Mouse (Mus musculus) CD4-positive, CD25-positive, alpha-beta regulatory T cell, adult 4 months (primary cell): Measurements from ENCODE around the gene Gm20388. TPM values are rescaled to one million over a fixed set of nuclear protein-coding genes. Genes with fewer than 3 reads are reported as not detected.

Source experiments
- ATAC-seq: one replicate; pipeline ENCODE4 v1.8.0; 2017
- polyA plus RNA-seq, 2 experiments: library from polyadenylated mRNA; unstranded; fragments of 100-300 nt; shearing (Covaris generic); gene quantifications; one replicate each; pipeline ENCODE4 v1.2.1; 2017

Gene Gm20388
- polyA plus RNA-seq, 2 experiments from 2014 or later, result 10.7 to 12.8 TPM

- no peak for ATAC-seq
Measured at GRCm38 (mm10) chr8:122020050-122020771, 2109.6 kb downstream of the Gm20388 start.

GRCm38 (mm10) chr8:122021725-122022124 lies 2111.1 kb downstream of the Gm20388 start:
- ATAC-seq, result no peak

DNA sequence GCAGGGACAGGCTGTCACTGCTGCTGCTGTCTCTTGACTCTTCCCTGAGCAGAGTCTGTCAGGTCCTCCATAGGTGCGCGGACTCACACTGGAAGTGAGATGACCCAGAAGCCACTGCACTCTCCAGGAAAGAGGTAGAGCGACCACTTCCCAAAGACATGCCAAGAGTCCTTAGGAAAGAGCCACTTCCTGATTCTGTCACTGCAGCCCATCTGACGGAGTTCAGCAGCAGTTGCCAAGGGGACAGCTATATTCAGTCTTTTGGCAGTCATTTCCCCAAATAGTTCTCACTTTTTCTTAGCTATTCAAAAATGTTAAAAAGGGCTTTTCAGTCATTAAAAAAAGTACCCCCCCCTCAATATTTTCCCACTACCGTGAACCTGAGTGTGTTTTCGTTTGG lies 2111.6 kb downstream of the Gm20388 start:
- no peak for ATAC-seq

DNA sequence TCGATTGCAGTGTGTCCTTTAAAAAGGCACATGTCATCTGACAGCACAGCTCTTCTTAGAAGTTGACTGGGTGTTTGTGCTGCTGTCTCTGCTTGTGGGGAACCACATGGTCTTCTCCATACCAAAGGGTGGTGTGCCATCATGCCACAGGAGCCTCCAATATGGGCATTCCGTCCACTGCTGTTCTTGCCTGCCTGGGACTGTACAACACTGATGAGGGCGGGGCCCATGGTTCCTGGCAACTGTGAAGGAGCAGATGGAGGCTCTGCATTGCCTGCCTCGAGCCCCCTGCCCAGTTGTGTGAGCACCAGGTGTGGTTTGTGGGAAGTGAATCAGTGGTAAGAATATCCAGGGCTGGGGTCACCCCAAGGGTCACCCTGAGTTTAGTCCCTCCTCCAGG lies 2112.1 kb downstream of the Gm20388 start:
- no peak for ATAC-seq

DNA sequence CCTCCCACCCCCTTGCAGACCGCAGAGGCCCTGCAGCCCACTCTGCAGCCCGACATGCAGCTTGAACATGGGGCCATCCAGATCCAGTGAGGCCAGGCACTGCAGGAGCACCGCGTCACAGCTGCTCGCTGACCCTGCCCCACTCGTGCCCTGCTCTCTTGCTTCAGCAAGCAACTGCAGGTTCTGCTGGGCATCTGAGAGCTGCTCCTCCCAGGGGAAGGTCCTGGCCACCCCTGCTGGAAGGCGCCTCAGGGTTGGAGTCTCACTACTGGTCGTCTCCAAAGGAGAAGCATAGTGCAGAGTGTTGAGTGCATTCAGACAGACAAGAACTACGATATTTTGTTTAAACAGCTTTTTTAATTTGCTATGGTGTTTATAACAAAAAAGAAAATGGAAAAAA lies 2114.9 kb downstream of the Gm20388 start:
- no peak for ATAC-seq

GRCm38 (mm10) chr8:122028116-122028515 lies 2117.5 kb downstream of the Gm20388 start:
- no peak for ATAC-seq

DNA sequence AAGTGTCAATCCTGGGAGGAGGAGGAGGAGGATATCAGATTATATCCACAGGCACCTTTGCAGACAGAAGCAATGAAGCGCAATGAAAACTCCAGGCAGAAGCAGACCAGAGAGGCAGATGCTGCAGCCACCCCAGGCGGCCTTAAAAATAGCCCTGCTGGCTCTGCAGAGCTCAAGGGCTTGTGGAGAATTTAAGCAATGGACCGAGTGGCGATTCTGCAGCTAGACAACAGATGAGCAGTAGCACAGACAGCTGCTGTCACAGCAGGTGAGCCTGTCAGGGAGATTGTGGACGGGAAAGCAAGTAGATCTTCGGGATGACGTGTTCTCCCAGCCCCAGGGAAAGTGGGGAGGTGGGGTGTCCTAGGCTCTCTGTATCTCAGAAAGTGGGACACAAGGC lies 2120.3 kb downstream of the Gm20388 start:
- no peak for ATAC-seq

- ATAC-seq, result no peak
Measured at GRCm38 (mm10) chr8:122032741-122033140, 2122.1 kb downstream of the Gm20388 start.

DNA sequence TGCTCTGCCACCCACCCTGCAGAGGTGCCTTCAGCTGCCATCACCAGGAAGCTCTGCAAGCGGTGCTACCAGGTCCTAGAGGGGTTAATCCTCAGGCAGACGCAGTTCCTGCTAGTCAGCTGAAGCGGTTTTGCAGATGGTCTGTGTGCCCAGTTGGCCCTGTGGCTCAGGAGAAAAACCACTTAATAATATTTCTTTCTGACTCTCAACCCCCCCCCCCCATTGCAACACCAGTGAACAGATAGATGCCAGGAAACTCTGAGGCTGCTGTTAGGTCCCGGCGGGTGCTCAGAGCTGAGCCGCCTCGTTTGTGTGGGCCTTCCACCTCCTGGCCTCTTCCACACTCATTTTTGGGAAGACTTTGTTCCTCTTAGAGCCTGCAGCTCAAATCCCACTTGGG lies 2124.9 kb downstream of the Gm20388 start:
- no peak for ATAC-seq

- no peak for ATAC-seq
Measured at GRCm38 (mm10) chr8:122036325-122036724, 2125.7 kb downstream of the Gm20388 start.

- ATAC-seq, result no peak
Measured at GRCm38 (mm10) chr8:122037279-122037678, 2126.6 kb downstream of the Gm20388 start.

DNA sequence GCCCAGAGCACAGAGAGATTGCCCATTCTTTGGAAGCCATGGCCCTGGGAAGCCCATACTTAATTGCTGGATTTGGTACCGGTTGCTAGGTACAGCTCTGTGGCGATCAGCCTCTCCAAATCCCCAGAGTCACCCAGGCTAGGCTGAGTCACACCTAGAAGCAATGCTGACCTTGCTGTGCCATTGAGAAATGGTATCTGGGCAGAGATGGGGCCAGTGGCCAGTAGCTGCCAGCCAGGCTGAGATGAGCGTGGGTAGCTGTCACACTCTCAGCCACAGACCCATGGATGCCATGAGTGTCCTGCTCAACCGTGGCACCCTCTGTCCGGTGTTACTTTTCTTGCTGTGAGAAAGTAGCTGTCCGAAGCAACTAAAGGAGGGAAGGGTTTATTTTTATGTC lies 2127.4 kb downstream of the Gm20388 start:
- no peak for ATAC-seq

DNA sequence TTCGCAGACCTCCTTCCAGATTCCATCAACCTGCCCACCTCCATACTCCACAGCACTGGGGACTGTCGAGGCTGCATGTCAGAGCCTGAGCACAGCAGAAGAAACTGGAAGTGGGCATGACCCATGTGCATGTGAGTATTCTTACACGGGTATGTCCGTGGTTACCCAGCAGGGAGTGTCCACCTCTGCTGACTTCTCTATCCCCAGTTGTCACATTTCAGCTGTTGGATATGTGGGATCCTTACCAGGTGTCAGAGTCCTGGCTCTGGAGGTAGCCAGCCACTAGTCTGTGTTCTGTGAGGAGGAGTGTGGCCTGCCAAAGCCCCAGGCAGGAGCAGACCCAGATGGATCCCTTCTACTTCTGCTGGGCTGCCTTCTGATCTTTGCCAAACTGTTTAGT lies 2128.8 kb downstream of the Gm20388 start:
- ATAC-seq, result no peak

DNA sequence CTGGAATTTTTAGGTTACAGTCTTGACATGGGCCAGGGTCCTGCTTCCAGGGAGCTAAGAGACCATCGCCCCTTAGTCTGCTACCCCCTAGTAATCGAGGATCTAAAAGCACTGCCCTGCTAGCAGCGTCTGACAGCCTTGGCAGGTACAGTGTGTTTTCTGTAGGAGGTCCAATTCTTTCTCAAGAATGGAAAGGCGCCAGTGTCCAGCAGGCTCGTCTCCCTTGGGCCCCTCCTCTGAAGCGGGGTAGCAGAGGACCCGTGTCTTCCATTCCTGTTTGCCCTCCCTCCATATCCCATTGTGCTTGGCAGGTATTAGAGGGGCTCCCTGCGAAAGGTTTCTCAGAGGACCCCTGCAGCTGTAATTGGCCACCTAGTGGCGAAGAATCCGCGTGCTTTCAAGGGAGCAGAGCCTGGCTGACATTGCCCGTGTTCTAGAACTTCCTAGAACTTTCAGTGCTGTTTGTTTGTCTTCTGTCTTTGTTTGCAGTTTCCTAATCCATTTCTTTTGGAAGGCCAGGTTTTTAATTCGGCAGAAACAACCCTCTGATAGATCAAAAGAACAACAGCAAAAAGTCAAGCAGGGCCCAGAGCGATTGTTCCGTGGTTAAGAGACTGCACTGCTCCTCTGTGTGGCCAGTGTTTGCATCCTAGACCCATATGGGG lies 2136.7 kb downstream of the Gm20388 start:
- no peak for ATAC-seq

GRCm38 (mm10) chr8:122049266-122049665 lies 2138.6 kb downstream of the Gm20388 start:
- no peak for ATAC-seq

- no peak for ATAC-seq
Measured at GRCm38 (mm10) chr8:122049923-122050322, 2139.3 kb downstream of the Gm20388 start.

GRCm38 (mm10) chr8:122050620-122051019 lies 2140.0 kb downstream of the Gm20388 start:
- ATAC-seq, result no peak

- no peak for ATAC-seq
Measured at GRCm38 (mm10) chr8:122055321-122055720, 2144.7 kb downstream of the Gm20388 start.

- ATAC-seq, result no peak
Measured at GRCm38 (mm10) chr8:122056113-122056512, 2145.5 kb downstream of the Gm20388 start.

DNA sequence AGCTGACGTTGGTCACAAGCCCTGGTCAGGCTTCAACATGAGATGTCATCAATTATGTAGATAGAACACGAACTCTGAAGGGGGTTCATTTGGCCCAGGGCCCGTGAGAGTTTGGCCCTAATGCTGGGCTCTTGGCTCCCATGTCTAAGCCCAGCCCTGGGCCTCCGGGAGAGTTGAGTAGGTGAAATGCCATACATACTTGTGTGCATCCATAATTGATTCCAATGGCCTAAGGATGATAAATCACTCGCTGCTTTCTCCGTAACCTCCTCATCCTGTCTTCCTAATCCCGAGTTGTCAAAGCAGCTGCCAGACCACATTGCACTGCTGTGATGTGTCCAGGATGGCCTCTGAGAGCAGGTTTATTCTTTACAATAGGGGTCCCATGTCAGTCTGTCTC lies 2146.2 kb downstream of the Gm20388 start:
- ATAC-seq, result no peak

DNA sequence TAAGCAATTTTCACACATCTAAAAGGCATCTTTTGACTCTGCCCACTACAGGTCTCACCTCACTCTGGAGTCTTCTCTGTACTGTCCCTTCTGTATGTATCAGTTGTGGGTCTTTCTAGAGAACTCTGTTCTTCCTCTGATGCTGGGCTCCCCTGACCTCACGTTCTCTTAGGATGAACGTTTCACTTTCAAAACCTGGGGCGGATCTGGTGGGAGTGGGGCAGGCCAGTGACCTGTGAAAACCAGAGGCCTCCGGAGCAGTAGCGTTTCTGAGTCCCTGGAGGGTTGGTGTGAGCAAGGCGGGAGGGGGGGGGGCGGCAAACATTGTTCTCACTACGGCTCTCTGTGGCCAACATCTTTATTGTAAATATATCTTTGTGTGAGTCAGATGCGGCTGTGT lies 2147.9 kb downstream of the Gm20388 start:
- no peak for ATAC-seq

DNA sequence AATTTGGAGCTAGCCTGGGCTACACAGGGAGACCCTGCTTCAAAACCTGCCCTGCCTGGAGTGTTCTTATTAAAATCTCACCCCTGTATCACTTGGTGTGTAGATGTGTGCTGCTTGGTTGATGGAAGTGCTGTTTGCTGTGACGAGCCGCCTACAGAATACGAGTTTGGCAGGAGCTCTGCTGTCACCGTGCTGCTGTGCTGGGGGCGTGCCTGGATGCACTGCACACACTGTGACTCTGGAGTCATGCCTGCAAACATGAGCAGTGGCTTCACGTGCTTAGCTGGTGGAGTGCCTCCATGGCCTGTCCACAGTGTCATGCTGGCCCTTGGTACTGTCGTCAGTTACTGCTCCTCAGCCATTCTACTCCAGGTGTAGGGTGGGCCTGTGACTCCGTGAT lies 2148.3 kb downstream of the Gm20388 start:
- ATAC-seq, result no peak

DNA sequence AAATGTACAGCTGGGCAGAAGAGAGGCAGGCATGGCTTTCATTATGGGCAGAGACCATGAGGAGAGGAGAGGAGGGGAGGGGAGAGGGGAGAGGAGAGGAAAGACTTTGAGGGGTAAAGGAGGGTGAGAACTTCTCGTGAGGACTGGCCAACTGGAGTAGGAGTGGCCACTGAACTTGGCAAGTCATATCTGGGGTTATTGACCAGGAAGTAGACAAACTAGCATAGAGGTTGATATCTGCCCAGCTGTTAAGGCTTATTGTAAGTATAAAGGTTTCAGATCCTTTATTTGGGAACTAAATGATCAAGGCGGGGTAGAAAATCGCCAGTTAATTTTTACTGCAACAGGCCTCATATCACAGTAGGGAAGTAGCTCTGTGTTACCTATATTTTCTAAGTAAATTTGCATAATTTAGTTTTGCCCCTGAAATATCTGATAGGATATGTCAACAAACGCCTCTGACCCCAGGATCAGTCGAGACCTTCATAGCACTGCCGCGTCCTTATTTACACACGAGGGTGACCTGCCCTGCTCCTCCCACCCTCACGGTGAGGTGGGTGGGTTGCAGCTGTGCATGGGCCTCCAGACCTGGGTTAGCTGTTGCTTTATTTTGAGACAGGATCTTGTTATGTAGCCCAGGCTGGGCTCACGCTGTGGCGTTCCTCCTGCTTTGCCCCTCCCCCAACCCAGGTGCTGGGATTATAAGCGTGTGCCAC lies 2152.0 kb downstream of the Gm20388 start:
- no peak for ATAC-seq

- ATAC-seq, result no peak
Measured at GRCm38 (mm10) chr8:122064353-122064752, 2153.7 kb downstream of the Gm20388 start.
